Mouse (Mus musculus): ENCODE measurements around the gene Olfr1369-ps1.

The Olfr1369-ps1 gene

GRCm38 (mm10) chr13:21166936-21167909, 55.9 kb downstream of the Olfr1369-ps1 start:
- in situ Hi-C loops (cut with MboI; ENCODE audit: low pct_unique_long_range_greater_than_20kb in 1 of 2, low sequenced_read_pairs in 2 of 2, unreplicated experiment in 1 of 2), result loop anchor here (5.0 to 25.0 kb wide), 3 partner anchors 88 to 770 kb away; partner anchors contain the start of gene Zfp184 (in 1 of the 2)

- in situ Hi-C loops (cut with MboI; ENCODE audit: low pct_unique_long_range_greater_than_20kb in 1 of 2, low sequenced_read_pairs in 2 of 2, unreplicated experiment in 1 of 2), result loop anchor here (5.0 to 25.0 kb wide), 3 partner anchors 87 to 769 kb away; partner anchors contain the start of gene Zfp184 (in 1 of the 2)
These were observed 56.6 kb downstream of the Olfr1369-ps1 start for GRCm38 (mm10) chr13:21167910-21168300.

- in situ Hi-C loops (cut with MboI; ENCODE audit: low pct_unique_long_range_greater_than_20kb in 1 of 2, low sequenced_read_pairs in 2 of 2, unreplicated experiment in 1 of 2), result loop anchor here (5.0 to 25.0 kb wide), 3 partner anchors 86 to 769 kb away; partner anchors contain the start of gene Zfp184 (in 1 of the 2)
These were observed 57.2 kb downstream of the Olfr1369-ps1 start for GRCm38 (mm10) chr13:21168371-21169011.

Data from mouse embryonic stem cell (cell line).